Mouse (Mus musculus): Measurements from ENCODE around the gene Gnmt.

The Gnmt gene

GRCm38 (mm10) chr17:46742986-46743385 lies 14.0 kb upstream of the Gnmt start:
- no peak for DNase-seq (ENCODE audit: low spot score in 2 of 2)

GRCm38 (mm10) chr17:46741305-46741704 lies 12.3 kb upstream of the Gnmt start:
- DNase-seq (ENCODE audit: low spot score in 2 of 2), result no peak

- DNase-seq (ENCODE audit: low spot score in 2 of 2), result peak in 1 of 2 experiments; percentile 48
Observed at GRCm38 (mm10) chr17:46736160-46736559, 7.2 kb upstream of the Gnmt start.

- DNase-seq (ENCODE audit: low spot score in 2 of 2), result no peak
Observed at GRCm38 (mm10) chr17:46735287-46735686, 6.3 kb upstream of the Gnmt start.

- no peak for DNase-seq (ENCODE audit: low spot score in 2 of 2)
Observed at GRCm38 (mm10) chr17:46734055-46734454, 5.1 kb upstream of the Gnmt start.

- DNase-seq (ENCODE audit: low spot score in 2 of 2), result no peak
Observed at GRCm38 (mm10) chr17:46728496-46728895, 472 bp downstream of the Gnmt start.

GRCm38 (mm10) chr17:46728021-46728420 lies 947 bp downstream of the Gnmt start:
- no peak for DNase-seq (ENCODE audit: low spot score in 2 of 2)

- DNase-seq (ENCODE audit: low spot score in 2 of 2), result no peak
Observed at GRCm38 (mm10) chr17:46727271-46727670, 1.7 kb downstream of the Gnmt start.

GRCm38 (mm10) chr17:46725731-46726645 lies 3.0 kb downstream of the Gnmt start:
- DNase-seq (ENCODE audit: low spot score in 2 of 2), result no peak

- DNase-seq (ENCODE audit: low spot score in 2 of 2), result peak; percentile 44 to 46
Observed at GRCm38 (mm10) chr17:46725273-46725672, 3.7 kb downstream of the Gnmt start.

- DNase-seq (ENCODE audit: low spot score in 2 of 2), result no peak
Observed at GRCm38 (mm10) chr17:46724477-46725084, 4.4 kb downstream of the Gnmt start.

- no peak for DNase-seq (ENCODE audit: low spot score in 2 of 2)
Observed at GRCm38 (mm10) chr17:46721077-46721476, 7.9 kb downstream of the Gnmt start.

GRCm38 (mm10) chr17:46714756-46715481 lies 14.0 kb downstream of the Gnmt start:
- peak in 1 of 2 experiments; percentile 9 for DNase-seq (ENCODE audit: low spot score in 2 of 2)

- no peak for DNase-seq (ENCODE audit: low spot score in 2 of 2)
Observed at GRCm38 (mm10) chr17:46713849-46714248, 15.1 kb downstream of the Gnmt start.

- DNase-seq (ENCODE audit: low spot score in 2 of 2), result no peak
Observed at GRCm38 (mm10) chr17:46712442-46712841, 16.5 kb downstream of the Gnmt start.

GRCm38 (mm10) chr17:46711612-46712271 lies 17.2 kb downstream of the Gnmt start:
- no peak for DNase-seq (ENCODE audit: low spot score in 2 of 2)

GRCm38 (mm10) chr17:46710959-46711597 lies 17.9 kb downstream of the Gnmt start, which contains the start of gene Pex6:
TSS of gene Pex6 (plus strand) at chr17:46711463.
- peak; percentile 91 to 92 for DNase-seq (ENCODE audit: low spot score in 2 of 2)

- no peak for DNase-seq (ENCODE audit: low spot score in 2 of 2)
Observed at GRCm38 (mm10) chr17:46706375-46707089, 22.4 kb downstream of the Gnmt start.

GRCm38 (mm10) chr17:46704887-46705835 lies 23.8 kb downstream of the Gnmt start, which contains the start of gene Ppp2r5d:
TSS of gene Ppp2r5d (minus strand) at chr17:46705111.
- DNase-seq (ENCODE audit: low spot score in 2 of 2), result peak; percentile 95

All from natural killer cell, adult 2 months (primary cell).